Mouse (Mus musculus): ENCODE measurements around the gene Esf1. TPM values are rescaled to one million over a fixed set of nuclear protein-coding genes. Genes with fewer than 3 reads are reported as not detected.

Esf1 gene
- polyA plus RNA-seq (2012; rRNA removed): 10.3 and 12.9 TPM in 2 replicates
- polyA plus RNA-seq (2014; fragmentation: Nextera tagmentation; extraction: Ambion mirVana): 20.3 and 20.5 TPM in 2 replicates

GRCm38 (mm10) chr2:140170127-140170802, at the start of gene Esf1, which contains the start of gene Ndufaf5:
TSS of gene Esf1 (minus strand) at chr2:140170564.
TSS of gene Ndufaf5 (plus strand) at chr2:140170649.
- peak; percentile 73; the same call in 1 of the 2 replicates for TF ChIP-seq POLR2A (IDR thresholded peaks at IDR 0.05; ENCODE audit: borderline replicate concordance, extremely low read depth, insufficient read depth, insufficient read length)
- Histone ChIP-seq H3K4me3 (replicated peaks; ENCODE audit: low read length) (peak within 1 kb of the TSS; percentile 90), H3K27me3 (ENCODE audit: control insufficient read depth, insufficient read depth, low read length) (no peaks in the 10 kb centered on the region), H3K36me3 (ENCODE audit: control insufficient read depth, insufficient read depth, low read length) (peaks cover 12% of the 10 kb centered on the region), H3K4me2 (replicated peaks; ENCODE audit: low read depth, low read length, severe bottlenecking) (peak within 1 kb of the TSS; percentile 55), H3K9me3 (ENCODE audit: control insufficient read depth, low read length) (no peaks in the 10 kb centered on the region), H3K9ac (ENCODE audit: low read depth, low read length, severe bottlenecking) (peak within 1 kb of the TSS; percentile 84), H3K4me1 (ENCODE audit: control insufficient read depth, insufficient read depth, low read length) (peaks cover 8% of the 10 kb centered on the region; the same call in 1 of the 2 replicates), H3K27ac (replicated peaks; ENCODE audit: low read depth, low read length) (peak within 1 kb of the TSS; percentile 72)
- under 1% methylated on average over 43 of the region's 43 CpGs for WGBS
- DNase-seq (ENCODE audit: low spot score) (peak; percentile 99), ATAC-seq (ENCODE audit: low FRiP score, low read depth) (peak; percentile 99)

- H3K27me3 ChIP-seq (ENCODE audit: control insufficient read depth, insufficient read depth, low read length): no peaks in the 10 kb centered on the region
- H3K4me3 ChIP-seq (replicated peaks; ENCODE audit: low read length): no peak overlapping the region
- no peak overlapping the region for H3K9ac ChIP-seq (ENCODE audit: low read depth, low read length, severe bottlenecking)
- H3K27ac ChIP-seq (replicated peaks; ENCODE audit: low read depth, low read length): no peak overlapping the region
- DNase-seq (ENCODE audit: low spot score) (peak; percentile 77), ATAC-seq (ENCODE audit: low FRiP score, low read depth) (no peak; the same call in 1 of the 2 replicates)
- no peaks in the 10 kb centered on the region for H3K9me3 ChIP-seq (ENCODE audit: control insufficient read depth, low read length)
- H3K36me3 ChIP-seq (ENCODE audit: control insufficient read depth, insufficient read depth, low read length): no peaks in the 10 kb centered on the region
- 66% methylated on average over 1 of the region's 1 CpGs for WGBS
- no peak overlapping the region for H3K4me2 ChIP-seq (replicated peaks; ENCODE audit: low read depth, low read length, severe bottlenecking)
- no peak for TF ChIP-seq POLR2A (IDR thresholded peaks at IDR 0.05; ENCODE audit: borderline replicate concordance, extremely low read depth, insufficient read depth, insufficient read length)
- no peaks in the 10 kb centered on the region for H3K4me1 ChIP-seq (ENCODE audit: control insufficient read depth, insufficient read depth, low read length)
Observed at GRCm38 (mm10) chr2:140215965-140216364, 45.6 kb upstream of the Esf1 start.

DNA sequence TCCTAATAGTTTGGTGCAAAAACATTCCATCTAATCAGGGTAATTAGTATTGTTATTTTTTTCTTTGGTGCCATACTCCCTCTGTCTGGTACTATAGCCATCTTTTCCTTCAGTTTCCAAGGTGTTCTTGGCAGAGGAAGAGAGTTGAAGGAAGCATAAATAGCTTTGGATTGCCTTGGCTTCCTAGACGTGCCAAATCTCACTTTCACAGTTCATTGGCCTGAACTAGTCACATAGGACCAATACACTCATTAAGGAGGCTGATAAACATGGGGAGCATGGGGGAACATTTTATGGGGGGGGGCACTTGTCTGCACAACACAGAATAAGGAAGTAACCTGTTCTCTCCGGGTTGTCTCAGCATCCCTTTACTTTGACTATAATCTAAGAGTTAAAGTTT, 45.1 kb upstream of the Esf1 start:
- DNase-seq (ENCODE audit: low spot score): no peak
- Histone ChIP-seq H3K9me3 (ENCODE audit: control insufficient read depth, low read length) (no peaks in the 10 kb centered on the region), H3K27me3 (ENCODE audit: control insufficient read depth, insufficient read depth, low read length) (no peaks in the 10 kb centered on the region), H3K4me1 (ENCODE audit: control insufficient read depth, insufficient read depth, low read length) (no peaks in the 10 kb centered on the region), H3K36me3 (ENCODE audit: control insufficient read depth, insufficient read depth, low read length) (no peaks in the 10 kb centered on the region), H3K9ac (ENCODE audit: low read depth, low read length, severe bottlenecking) (no peak overlapping the region), H3K27ac (replicated peaks; ENCODE audit: low read depth, low read length) (no peak overlapping the region), H3K4me2 (replicated peaks; ENCODE audit: low read depth, low read length, severe bottlenecking) (no peak overlapping the region), H3K4me3 (replicated peaks; ENCODE audit: low read length) (no peak overlapping the region)
- no peak for ATAC-seq (ENCODE audit: low FRiP score, low read depth)
- 46% methylated on average over 2 of the region's 2 CpGs for WGBS
- no peak for TF ChIP-seq POLR2A (IDR thresholded peaks at IDR 0.05; ENCODE audit: borderline replicate concordance, extremely low read depth, insufficient read depth, insufficient read length)

DNA sequence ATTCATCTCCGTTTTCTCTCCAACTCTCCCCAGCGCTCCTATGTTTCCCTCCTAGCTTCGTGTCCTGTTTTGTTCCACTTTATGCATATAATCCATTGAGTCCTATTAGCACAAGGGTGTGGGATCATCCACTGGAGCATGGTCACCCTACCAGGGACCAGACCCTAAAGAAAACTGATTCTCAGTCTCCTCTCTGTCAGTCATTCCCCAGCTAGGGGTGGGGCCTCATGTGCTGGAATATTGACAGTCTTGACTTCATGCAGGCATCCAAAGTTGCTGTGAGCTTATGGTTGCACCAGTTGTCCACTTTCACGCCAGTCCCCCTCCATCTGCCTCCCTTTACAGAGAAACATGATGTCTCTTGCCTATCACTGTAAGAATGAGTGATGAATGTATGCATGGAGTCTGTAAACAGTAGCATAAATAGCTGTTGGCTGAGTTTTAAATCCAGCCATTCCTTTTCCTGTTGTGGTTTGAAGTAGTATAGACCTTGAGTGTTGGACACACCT, 44.2 kb upstream of the Esf1 start:
- no peak overlapping the region for H3K4me3 ChIP-seq (replicated peaks; ENCODE audit: low read length)
- no peak for TF ChIP-seq POLR2A (IDR thresholded peaks at IDR 0.05; ENCODE audit: borderline replicate concordance, extremely low read depth, insufficient read depth, insufficient read length)
- H3K4me2 ChIP-seq (replicated peaks; ENCODE audit: low read depth, low read length, severe bottlenecking): no peak overlapping the region
- H3K9me3 ChIP-seq (ENCODE audit: control insufficient read depth, low read length): no peaks in the 10 kb centered on the region
- no peaks in the 10 kb centered on the region for H3K36me3 ChIP-seq (ENCODE audit: control insufficient read depth, insufficient read depth, low read length)
- no peak overlapping the region for H3K9ac ChIP-seq (ENCODE audit: low read depth, low read length, severe bottlenecking)
- no peak overlapping the region for H3K27ac ChIP-seq (replicated peaks; ENCODE audit: low read depth, low read length)
- WGBS: 86% methylated on average over 4 of the region's 4 CpGs
- DNase-seq (ENCODE audit: low spot score) (no peak), ATAC-seq (ENCODE audit: low FRiP score, low read depth) (no peak)
- no peaks in the 10 kb centered on the region for H3K27me3 ChIP-seq (ENCODE audit: control insufficient read depth, insufficient read depth, low read length)
- H3K4me1 ChIP-seq (ENCODE audit: control insufficient read depth, insufficient read depth, low read length): no peaks in the 10 kb centered on the region

- no peaks in the 10 kb centered on the region for H3K27me3 ChIP-seq (ENCODE audit: control insufficient read depth, insufficient read depth, low read length)
- H3K36me3 ChIP-seq (ENCODE audit: control insufficient read depth, insufficient read depth, low read length): peaks cover 39% of the 10 kb centered on the region
- H3K9me3 ChIP-seq (ENCODE audit: control insufficient read depth, low read length): no peaks in the 10 kb centered on the region
- no peak overlapping the region for H3K4me2 ChIP-seq (replicated peaks; ENCODE audit: low read depth, low read length, severe bottlenecking)
- no peak overlapping the region for H3K4me3 ChIP-seq (replicated peaks; ENCODE audit: low read length)
- H3K27ac ChIP-seq (replicated peaks; ENCODE audit: low read depth, low read length): no peak overlapping the region
- no peak for TF ChIP-seq POLR2A (IDR thresholded peaks at IDR 0.05; ENCODE audit: borderline replicate concordance, extremely low read depth, insufficient read depth, insufficient read length)
- no peaks in the 10 kb centered on the region for H3K4me1 ChIP-seq (ENCODE audit: control insufficient read depth, insufficient read depth, low read length)
- no peak for DNase-seq (ENCODE audit: low spot score)
- no peak for ATAC-seq (ENCODE audit: low FRiP score, low read depth)
- H3K9ac ChIP-seq (ENCODE audit: low read depth, low read length, severe bottlenecking): no peak overlapping the region
- 94% methylated on average over 7 of the region's 7 CpGs for WGBS
Observed at GRCm38 (mm10) chr2:140203756-140204155, 33.4 kb upstream of the Esf1 start.
